Mouse (Mus musculus): ENCODE results near the gene Stx11.

DNA sequence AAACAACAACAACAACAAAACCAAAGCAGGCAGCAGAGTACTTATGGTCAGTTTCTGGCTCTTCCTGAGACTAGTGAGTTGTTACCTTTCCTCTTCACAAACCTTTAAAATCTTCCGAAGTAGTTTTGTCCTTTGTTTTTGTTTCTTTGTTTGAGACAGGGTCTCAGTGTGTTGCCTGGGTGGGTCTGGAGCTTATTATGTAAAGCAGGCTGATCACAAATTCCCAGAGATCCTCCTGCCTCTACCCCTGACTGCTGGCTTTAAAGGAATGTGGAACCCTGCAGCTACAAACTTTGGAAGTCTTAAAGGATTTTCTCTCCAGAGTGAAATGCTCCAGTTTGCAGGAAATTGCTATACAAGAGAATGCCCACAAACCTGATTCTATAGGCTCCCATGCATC, 54.9 kb downstream of the Stx11 start:
- no peak for TF ChIP-seq UBTF (IDR thresholded peaks at IDR 0.05; ENCODE audit: borderline replicate concordance, insufficient read depth, low read depth, low read length)
- TF ChIP-seq BHLHE40 (IDR thresholded peaks at IDR 0.05; ENCODE audit: borderline replicate concordance, low read depth, low read length), result no peak
- TF ChIP-seq CTCF (IDR thresholded peaks at IDR 0.05 in 2 of 3, conservative IDR thresholded peaks at IDR 0.05 in 1 of 3; ENCODE audit: control insufficient read depth in 1 of 3, insufficient read depth in 1 of 3, low read depth in 2 of 3, low read length in 3 of 3, poor library complexity in 1 of 3, severe bottlenecking in 1 of 3), result no peak
- TF ChIP-seq NELFE (IDR thresholded peaks at IDR 0.05; ENCODE audit: low read depth, low read length), result no peak
- no peak for TF ChIP-seq GATA1 (IDR thresholded peaks at IDR 0.05; ENCODE audit: low read depth, low read length)
- no peak for TF ChIP-seq GABPA (IDR thresholded peaks at IDR 0.05; ENCODE audit: low read depth, low read length)
- no peak for TF ChIP-seq CHD2 (IDR thresholded peaks at IDR 0.05; ENCODE audit: low read length)
- TF ChIP-seq POLR2A (IDR thresholded peaks at IDR 0.05; ENCODE audit: control insufficient read depth in 1 of 2, insufficient read depth in 1 of 2, low read depth in 1 of 2, low read length in 2 of 2, poor library complexity in 1 of 2), result no peak
- no peak for TF ChIP-seq USF2 (IDR thresholded peaks at IDR 0.05; ENCODE audit: borderline replicate concordance in 1 of 2, insufficient read depth in 1 of 2, low read depth in 1 of 2, low read length in 2 of 2)
- TF ChIP-seq SIN3A (IDR thresholded peaks at IDR 0.05; ENCODE audit: low read length), result no peak
- TF ChIP-seq MAX (IDR thresholded peaks at IDR 0.05; ENCODE audit: low read length), result no peak
- TF ChIP-seq MXI1 (IDR thresholded peaks at IDR 0.05; ENCODE audit: low read depth, low read length), result no peak

Measured in MEL (cell line).